Mouse (Mus musculus) midbrain, embryonic 11.5 days (tissue): ENCODE measurements at regions not wholly inside any gene's neighbourhood (a gene's known extent, or its start where the extent isn't known, plus 50 kb on each side); places are given as distances from the start of the nearest gene placed in this dataset.
A peak's percentile ranks its signal among the peaks of the same experiment; 100 is the strongest.

Source experiments
- ATAC-seq: fragments of 200-750 bp; cut with Nextera tagmentation; 2 replicates; pipeline ENCODE4 v1.8.0; 2017; ENCODE audit warnings: moderate TSS enrichment, moderate library complexity; ENCODE audit not compliant: low FRiP score
- DNase-seq: peaks from one replicate; pipeline ENCODE4 v3.0.0; 2015; ENCODE audit warnings: low spot score; ENCODE audit errors: missing footprints
- H3K27ac ChIP-seq: fragments of 300-500 bp; sonication (generic); 2 replicates; pipeline ENCODE4 v1.5.1; 2014; ENCODE audit warnings: low read depth, low read length
- H3K27me3 ChIP-seq: fragments of 300-500 bp; sonication (generic); 2 replicates; pipeline ENCODE4 v1.6.1; 2014; ENCODE audit warnings: mild to moderate bottlenecking, low read length, moderate library complexity, mixed read lengths; ENCODE audit not compliant: control insufficient read depth, insufficient read depth
- H3K36me3 ChIP-seq: fragments of 300-500 bp; sonication (generic); 2 replicates; pipeline ENCODE4 v1.6.1; 2014; ENCODE audit warnings: mild to moderate bottlenecking, low read length, moderate library complexity, mixed read lengths; ENCODE audit not compliant: control insufficient read depth, insufficient read depth
- H3K4me1 ChIP-seq: fragments of 300-500 bp; sonication (generic); 2 replicates; pipeline ENCODE4 v1.6.1; 2014; ENCODE audit warnings: low read length; ENCODE audit not compliant: control insufficient read depth, insufficient read depth
- H3K4me2 ChIP-seq: fragments of 300-500 bp; sonication (generic); 2 replicates; pipeline ENCODE4 v1.6.1; 2014; ENCODE audit warnings: mild to moderate bottlenecking, moderate library complexity
- H3K4me3 ChIP-seq: fragments of 300-500 bp; sonication (generic); 2 replicates; pipeline ENCODE4 v1.5.1; 2014; ENCODE audit warnings: low read depth, low read length
- H3K9ac ChIP-seq: fragments of 300-500 bp; sonication (generic); 2 replicates; pipeline ENCODE4 v1.6.1; 2014; ENCODE audit warnings: low read length
- H3K9me3 ChIP-seq: fragments of 300-500 bp; sonication (generic); 2 replicates; pipeline ENCODE4 v1.6.1; 2016; ENCODE audit warnings: low read length; ENCODE audit not compliant: control insufficient read depth
- WGBS: fragments of 180-500 bp; shearing (Covaris S2); extraction: QIAGEN DNeasy Blood & Tissue Kit; methylation state at CpG from one replicate; pipeline ENCODE4 v1.1.7; 2014; 5-methylcytosine and 5-hydroxymethylcytosine counted together

DNA sequence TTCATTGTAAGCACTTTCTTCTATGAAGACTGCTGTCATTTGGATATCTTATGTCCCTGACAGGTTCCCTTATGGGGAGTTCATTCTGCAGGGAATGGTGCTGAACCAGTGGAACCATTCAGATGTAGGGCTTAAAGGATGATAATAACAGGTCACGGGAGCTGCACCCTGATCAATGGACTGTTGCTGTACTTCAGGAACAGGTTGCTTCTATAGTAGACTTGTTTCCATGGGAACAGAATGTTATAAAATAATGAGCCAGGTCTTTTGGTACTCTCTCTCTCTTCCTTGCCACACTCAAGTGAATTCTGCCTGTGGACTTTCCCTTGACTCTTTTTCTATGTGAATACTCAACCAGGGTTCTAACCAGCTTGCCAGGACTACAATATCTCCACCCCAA, 196.9 kb upstream of the Chrm3 start:
- H3K9ac ChIP-seq: no peak overlapping the region
- no peaks in the 10 kb centered on the region for H3K4me1 ChIP-seq
- no peak overlapping the region for H3K27ac ChIP-seq
- no peaks in the 10 kb centered on the region for H3K27me3 ChIP-seq
- ATAC-seq (no peak), DNase-seq (no peak)
- H3K4me3 ChIP-seq: no peak overlapping the region
- H3K4me2 ChIP-seq: no peak overlapping the region
- WGBS: 70% methylated on average over 1 of the region's 1 CpGs
- H3K9me3 ChIP-seq: no peaks in the 10 kb centered on the region
- no peaks in the 10 kb centered on the region for H3K36me3 ChIP-seq

DNA sequence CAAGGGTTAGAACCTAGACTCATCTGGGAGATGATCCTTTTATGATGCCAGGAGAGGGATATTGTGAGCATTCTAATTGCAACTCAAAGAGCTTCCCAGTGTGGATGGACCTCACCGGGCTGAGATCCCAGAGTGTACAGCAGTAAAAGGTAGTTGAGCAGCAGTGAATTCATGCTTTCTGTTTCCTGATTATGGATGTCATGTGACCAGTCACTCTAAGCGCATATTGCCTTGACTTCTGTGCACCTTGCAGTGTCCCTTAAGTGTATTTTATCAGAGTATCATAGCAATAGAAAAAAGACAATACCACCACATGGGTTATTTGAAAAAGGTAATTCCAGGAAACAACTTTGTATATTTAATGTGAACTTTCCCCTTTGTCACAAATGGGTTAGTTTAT, 193.9 kb upstream of the Chrm3 start:
- Histone ChIP-seq H3K4me2 (no peak overlapping the region), H3K9me3 (no peaks in the 10 kb centered on the region), H3K4me1 (no peaks in the 10 kb centered on the region), H3K4me3 (no peak overlapping the region), H3K36me3 (no peaks in the 10 kb centered on the region), H3K27ac (no peak overlapping the region), H3K9ac (no peak overlapping the region), H3K27me3 (no peaks in the 10 kb centered on the region)
- no peak for ATAC-seq
- 83% methylated on average over 2 of the region's 2 CpGs for WGBS
- no peak for DNase-seq

DNA sequence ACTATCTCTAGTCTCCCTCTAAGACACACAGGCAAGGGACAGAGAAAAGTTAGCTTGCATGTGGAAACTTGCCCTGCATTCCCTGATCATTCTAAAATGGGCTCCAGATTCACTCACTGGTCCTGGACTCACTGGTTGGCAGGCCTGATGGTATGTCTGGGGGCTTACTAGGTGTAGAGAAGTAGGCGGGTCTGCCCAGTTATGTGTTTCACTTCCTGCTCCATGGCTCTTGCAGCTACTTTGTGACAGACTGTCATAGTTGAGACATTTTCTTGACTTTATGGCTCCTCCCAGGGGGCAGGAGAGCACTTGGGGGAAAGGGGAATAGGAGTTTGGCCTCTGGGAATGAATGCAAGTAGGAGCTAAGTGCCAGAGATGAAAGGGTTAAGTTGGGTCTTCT, 182.1 kb upstream of the Chrm3 start:
- Histone ChIP-seq H3K36me3 (no peaks in the 10 kb centered on the region), H3K27ac (no peak overlapping the region), H3K9ac (no peak overlapping the region), H3K4me1 (no peaks in the 10 kb centered on the region), H3K9me3 (no peaks in the 10 kb centered on the region), H3K4me3 (no peak overlapping the region), H3K27me3 (no peaks in the 10 kb centered on the region), H3K4me2 (no peak overlapping the region)
- 90% methylated on average over 1 of the region's 1 CpGs for WGBS
- DNase-seq (no peak), ATAC-seq (no peak)

DNA sequence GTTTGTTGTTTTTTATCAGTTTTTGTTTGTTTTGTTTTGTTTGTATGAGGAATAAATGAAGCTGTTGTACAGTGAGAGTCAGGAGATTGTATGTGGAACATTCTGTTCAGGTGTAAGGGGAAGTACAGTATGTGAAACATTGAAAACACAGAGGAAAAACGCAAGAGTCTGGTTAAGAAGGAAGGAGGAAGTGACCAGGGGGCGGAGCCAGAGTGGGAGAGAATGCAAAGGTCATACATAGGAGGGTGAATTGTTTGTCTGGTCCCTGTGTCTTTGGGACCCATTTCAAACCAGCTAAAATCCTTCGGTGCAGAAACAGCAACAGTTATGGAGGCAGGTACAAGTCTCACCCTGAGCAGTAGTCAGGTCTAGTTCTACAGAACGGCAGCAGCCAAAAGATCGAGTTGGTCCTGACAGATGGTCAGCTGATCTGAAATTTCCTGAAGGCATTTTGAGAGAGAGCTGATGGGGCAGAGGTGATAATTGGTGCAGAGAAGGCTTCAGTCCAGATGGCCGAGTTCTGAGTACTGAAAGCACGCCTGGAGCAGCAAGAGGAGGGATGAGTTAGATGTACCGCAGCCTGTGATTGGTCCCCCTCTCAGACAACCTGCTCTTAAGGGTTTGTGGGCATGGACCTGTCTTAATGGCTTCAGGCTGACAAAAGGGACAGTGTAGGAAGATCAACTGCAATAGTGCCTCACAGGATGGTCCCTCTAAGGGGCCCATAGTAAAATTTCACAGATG, 179.7 kb upstream of the Chrm3 start:
- ATAC-seq (no peak), DNase-seq (no peak)
- no peaks in the 10 kb centered on the region for H3K36me3 ChIP-seq
- no peak overlapping the region for H3K27ac ChIP-seq
- no peak overlapping the region for H3K4me2 ChIP-seq
- 82% methylated on average over 8 of the region's 8 CpGs for whole genome bisulfite sequencing
- H3K4me1 ChIP-seq: no peaks in the 10 kb centered on the region
- H3K4me3 ChIP-seq: no peak overlapping the region
- H3K27me3 ChIP-seq: no peaks in the 10 kb centered on the region
- no peak overlapping the region for H3K9ac ChIP-seq
- H3K9me3 ChIP-seq: no peaks in the 10 kb centered on the region

DNA sequence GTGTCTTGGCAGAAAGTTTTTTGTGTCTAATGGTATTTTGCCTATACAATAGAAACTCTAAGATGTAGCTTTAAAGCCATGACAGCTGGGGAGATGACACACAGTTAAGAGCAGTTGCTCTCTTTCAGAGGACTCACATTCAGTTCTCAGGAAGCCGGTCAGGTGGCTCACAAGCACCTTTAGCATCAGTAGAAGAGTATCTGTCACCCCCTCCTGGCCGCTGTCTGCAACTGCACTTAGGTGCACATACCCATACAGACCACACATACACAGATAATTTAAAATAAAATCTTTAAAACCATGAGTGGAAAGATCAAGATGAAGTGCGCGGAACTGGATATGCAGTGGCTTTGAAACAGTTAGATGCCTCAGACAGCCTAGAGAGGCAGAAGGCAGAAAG, 178.3 kb upstream of the Chrm3 start:
- no peak for DNase-seq
- no peak overlapping the region for H3K27ac ChIP-seq
- ATAC-seq: no peak
- H3K9ac ChIP-seq: no peak overlapping the region
- WGBS: 79% methylated on average over 4 of the region's 4 CpGs
- no peaks in the 10 kb centered on the region for H3K9me3 ChIP-seq
- no peak overlapping the region for H3K4me2 ChIP-seq
- H3K4me1 ChIP-seq: no peaks in the 10 kb centered on the region
- no peaks in the 10 kb centered on the region for H3K27me3 ChIP-seq
- H3K4me3 ChIP-seq: no peak overlapping the region
- no peaks in the 10 kb centered on the region for H3K36me3 ChIP-seq

DNA sequence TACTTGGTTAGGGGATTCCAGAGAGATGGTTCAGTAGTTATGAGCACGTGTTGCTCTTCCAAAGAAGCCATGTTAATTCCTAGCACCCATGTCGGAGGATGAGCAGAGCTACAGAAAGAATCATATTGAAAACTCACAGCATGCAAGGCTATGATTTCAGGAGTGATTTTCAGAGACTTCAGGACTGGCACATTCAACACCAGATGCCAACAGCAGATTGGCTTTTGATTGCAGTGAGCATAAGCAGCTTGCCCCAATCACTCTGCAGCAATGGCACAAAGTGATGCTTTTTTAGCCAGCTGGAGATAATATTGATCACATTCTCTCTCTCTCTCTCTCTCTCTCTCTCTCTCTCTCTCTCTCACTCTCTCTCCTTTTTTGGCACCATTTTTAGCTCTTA, 166.6 kb upstream of the Chrm3 start:
- no peaks in the 10 kb centered on the region for H3K36me3 ChIP-seq
- H3K9me3 ChIP-seq: no peaks in the 10 kb centered on the region
- no peak overlapping the region for H3K9ac ChIP-seq
- no peaks in the 10 kb centered on the region for H3K4me1 ChIP-seq
- no peak overlapping the region for H3K4me3 ChIP-seq
- DNase-seq (no peak), ATAC-seq (no peak)
- no peaks in the 10 kb centered on the region for H3K27me3 ChIP-seq
- H3K4me2 ChIP-seq: no peak overlapping the region
- 87% methylated on average over 2 of the region's 2 CpGs for WGBS
- H3K27ac ChIP-seq: no peak overlapping the region

DNA sequence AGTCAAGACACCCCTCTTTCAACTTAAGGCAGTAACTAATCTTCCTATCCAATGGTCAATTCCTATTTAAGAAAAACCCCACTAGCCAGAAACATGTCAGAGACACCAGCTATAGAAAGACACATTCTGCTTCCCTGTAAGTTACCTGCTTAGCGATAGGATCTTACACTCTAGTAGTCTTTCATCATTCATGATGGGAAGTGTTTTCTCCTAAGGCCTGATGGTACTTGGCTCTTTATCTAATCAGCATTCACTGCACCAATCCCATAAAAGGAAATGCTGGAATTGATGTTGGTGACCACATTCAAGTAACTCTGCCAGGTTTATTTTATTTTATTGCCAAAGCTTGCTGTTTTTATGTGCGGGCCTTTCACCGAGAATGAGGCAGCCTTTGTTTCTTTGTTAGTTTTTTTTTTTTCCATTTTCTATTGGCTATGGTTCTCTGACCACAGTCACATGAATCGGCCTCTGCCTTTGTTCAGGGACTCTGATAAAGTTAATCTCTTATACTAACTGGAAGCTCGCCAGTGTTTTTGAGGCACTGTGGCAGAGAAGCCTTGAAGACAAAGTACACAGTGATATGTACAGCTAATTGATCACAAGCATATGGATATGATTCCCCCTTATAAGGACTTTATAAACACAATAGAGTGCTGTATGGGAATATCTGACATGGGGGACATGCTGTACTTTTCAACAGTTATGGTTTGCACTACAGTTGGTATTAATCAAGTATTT, 166.0 kb upstream of the Chrm3 start:
- 74% methylated on average over 5 of the region's 5 CpGs for WGBS
- Histone ChIP-seq H3K9me3 (no peaks in the 10 kb centered on the region), H3K27ac (no peak overlapping the region), H3K4me1 (no peaks in the 10 kb centered on the region), H3K9ac (no peak overlapping the region), H3K27me3 (no peaks in the 10 kb centered on the region), H3K4me3 (no peak overlapping the region), H3K36me3 (no peaks in the 10 kb centered on the region), H3K4me2 (no peak overlapping the region)
- ATAC-seq (no peak), DNase-seq (no peak)

DNA sequence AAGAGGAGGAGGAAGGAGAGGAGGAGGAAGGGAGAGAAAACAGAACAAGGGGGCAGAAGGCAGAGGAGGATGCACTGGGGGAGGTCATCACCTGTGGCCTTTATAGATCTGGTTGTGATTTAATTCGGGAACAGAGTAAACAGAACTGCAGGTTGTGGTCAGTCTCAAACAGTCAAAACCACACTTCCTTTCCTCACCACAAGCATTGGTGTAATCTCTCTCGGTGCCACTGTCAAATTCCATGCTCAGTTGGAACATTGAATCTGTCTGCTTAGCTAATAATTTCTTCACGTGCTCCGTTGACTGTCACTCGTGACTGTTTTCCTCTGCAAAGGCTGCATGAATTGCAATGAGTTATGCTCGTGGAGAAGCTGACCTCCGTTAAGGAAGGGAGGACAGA, 143.6 kb upstream of the Chrm3 start:
- no peaks in the 10 kb centered on the region for H3K36me3 ChIP-seq
- ATAC-seq: peak; percentile 22; the same call in 1 of the 2 replicates
- H3K9me3 ChIP-seq: no peaks in the 10 kb centered on the region
- H3K4me3 ChIP-seq: no peak overlapping the region
- H3K9ac ChIP-seq: no peak overlapping the region
- WGBS: 32% methylated on average over 7 of the region's 7 CpGs
- no peak for DNase-seq
- H3K4me1 ChIP-seq: no peaks in the 10 kb centered on the region
- no peak overlapping the region for H3K27ac ChIP-seq
- H3K27me3 ChIP-seq: no peaks in the 10 kb centered on the region
- H3K4me2 ChIP-seq: no peak overlapping the region

DNA sequence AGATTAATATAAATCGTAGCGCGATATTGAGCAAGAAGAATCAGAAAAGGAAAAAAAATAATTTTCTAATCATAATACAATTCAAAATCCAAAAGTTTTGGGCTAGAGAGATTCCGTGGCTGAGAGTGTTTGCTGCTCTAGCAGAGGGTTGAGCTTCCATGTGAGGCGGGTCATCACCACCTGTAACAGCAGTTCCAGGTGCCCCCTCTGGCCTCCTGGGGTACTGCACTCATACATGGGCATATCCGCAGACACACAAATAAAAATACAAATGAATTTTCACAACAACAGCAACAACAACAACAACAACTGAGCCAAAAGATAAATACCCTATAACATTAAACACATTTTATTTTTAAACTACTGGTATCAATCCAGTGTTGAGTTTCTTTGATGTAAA, 94.7 kb upstream of the Chrm3 start:
- H3K9me3 ChIP-seq: no peaks in the 10 kb centered on the region
- H3K27ac ChIP-seq: no peak overlapping the region
- no peak overlapping the region for H3K4me3 ChIP-seq
- no peaks in the 10 kb centered on the region for H3K27me3 ChIP-seq
- H3K4me1 ChIP-seq: no peaks in the 10 kb centered on the region
- no peak overlapping the region for H3K4me2 ChIP-seq
- no peaks in the 10 kb centered on the region for H3K36me3 ChIP-seq
- H3K9ac ChIP-seq: no peak overlapping the region
- WGBS: 93% methylated on average over 6 of the region's 6 CpGs
- no peak for ATAC-seq
- DNase-seq: no peak
